In genomic region chr12:69884053-69884452, GRCm38 (mm10) we compare ENCODE assay signal across 12 mouse cellular contexts.
"Had no signal": no experiment of that assay in that cellular context is flagged by ENCODE, and none has a peak within 500 bp of the region (broad histone marks: within the 10 kb centered on the region; RNA-seq: fewer than 3 reads in every experiment).

No protein-coding gene starts in this region.

- ATAC-seq: hindbrain, embryonic 16.5 days; inflammation-experienced regulatory T-cells, adult 6 months; midbrain, embryonic 16.5 days had no signal

- H3K36me3 ChIP-seq: limb, embryonic 15.5 days; midbrain, embryonic 12.5 days; neural tube, embryonic 15.5 days had no signal

- H3K4me3 ChIP-seq: left cerebral cortex, adult 2 months; limb, embryonic 15.5 days; midbrain, embryonic 12.5 days; neural tube, embryonic 15.5 days had no signal

- DNase-seq: lung, adult 18-20 months; right cerebral cortex, adult 18-20 months; right cerebral cortex, postnatal 25 days; thymus, postnatal 4 days had no signal

- H3K9ac ChIP-seq: limb, embryonic 15.5 days; midbrain, embryonic 12.5 days; neural tube, embryonic 15.5 days had no signal

- H3K27me3 ChIP-seq: limb, embryonic 15.5 days; midbrain, embryonic 12.5 days; neural tube, embryonic 15.5 days had no signal

- H3K9me3 ChIP-seq: limb, embryonic 15.5 days; midbrain, embryonic 12.5 days; neural tube, embryonic 15.5 days had no signal

- H3K4me2 ChIP-seq: limb, embryonic 15.5 days; midbrain, embryonic 12.5 days; neural tube, embryonic 15.5 days had no signal

- H3K27ac ChIP-seq: left cerebral cortex, adult 2 months; limb, embryonic 15.5 days; midbrain, embryonic 12.5 days; neural tube, embryonic 15.5 days; stomach, postnatal 0 days had no signal
